Mouse (Mus musculus): ENCODE data around the gene Smpd1. TPM values are rescaled to one million over a fixed set of nuclear protein-coding genes. Genes with fewer than 3 reads are reported as not detected.
A peak's percentile ranks its signal among the peaks of the same experiment; 100 is the strongest.

The Smpd1 gene
- polyA plus RNA-seq, 1 experiment: 4.0 TPM

- H3K27ac ChIP-seq (ENCODE audit: control insufficient read depth, insufficient read depth, low read depth, low read length): no peak overlapping the region
- no peak for TF ChIP-seq POLR2A (IDR thresholded peaks at IDR 0.05; ENCODE audit: control insufficient read depth, low read depth, low read length)
- TF ChIP-seq CTCF (IDR thresholded peaks at IDR 0.05; ENCODE audit: control insufficient read depth, insufficient read depth, insufficient replicate concordance, low read depth, low read length): no peak
- no peaks in the 10 kb centered on the region for H3K27me3 ChIP-seq (ENCODE audit: control insufficient read depth, insufficient read depth, low read length)
- no peaks in the 10 kb centered on the region for H3K36me3 ChIP-seq (ENCODE audit: control insufficient read depth, insufficient read depth, low read length)
- no peak overlapping the region for H3K4me3 ChIP-seq (ENCODE audit: control insufficient read depth, low read depth, low read length)
- H3K4me1 ChIP-seq (ENCODE audit: control insufficient read depth, insufficient read depth, low read length): peaks cover 9% of the 10 kb centered on the region
Observed at GRCm38 (mm10) chr7:105570756-105571155, 16.6 kb downstream of the Smpd1 start.

GRCm38 (mm10) chr7:105572949-105573348 is 18.8 kb downstream of the Smpd1 start:
- H3K27ac ChIP-seq (ENCODE audit: control insufficient read depth, insufficient read depth, low read depth, low read length): no peak overlapping the region
- no peak overlapping the region for H3K4me3 ChIP-seq (ENCODE audit: control insufficient read depth, low read depth, low read length)
- TF ChIP-seq POLR2A (IDR thresholded peaks at IDR 0.05; ENCODE audit: control insufficient read depth, low read depth, low read length) (no peak), CTCF (IDR thresholded peaks at IDR 0.05; ENCODE audit: control insufficient read depth, insufficient read depth, insufficient replicate concordance, low read depth, low read length) (no peak)
- H3K27me3 ChIP-seq (ENCODE audit: control insufficient read depth, insufficient read depth, low read length): no peaks in the 10 kb centered on the region
- H3K4me1 ChIP-seq (ENCODE audit: control insufficient read depth, insufficient read depth, low read length): peaks cover 9% of the 10 kb centered on the region
- no peaks in the 10 kb centered on the region for H3K36me3 ChIP-seq (ENCODE audit: control insufficient read depth, insufficient read depth, low read length)

- TF ChIP-seq POLR2A (IDR thresholded peaks at IDR 0.05; ENCODE audit: control insufficient read depth, low read depth, low read length) (no peak), CTCF (IDR thresholded peaks at IDR 0.05; ENCODE audit: control insufficient read depth, insufficient read depth, insufficient replicate concordance, low read depth, low read length) (no peak)
- no peaks in the 10 kb centered on the region for H3K36me3 ChIP-seq (ENCODE audit: control insufficient read depth, insufficient read depth, low read length)
- no peaks in the 10 kb centered on the region for H3K4me1 ChIP-seq (ENCODE audit: control insufficient read depth, insufficient read depth, low read length)
- no peaks in the 10 kb centered on the region for H3K27me3 ChIP-seq (ENCODE audit: control insufficient read depth, insufficient read depth, low read length)
- H3K4me3 ChIP-seq (ENCODE audit: control insufficient read depth, low read depth, low read length): no peak overlapping the region
- H3K27ac ChIP-seq (ENCODE audit: control insufficient read depth, insufficient read depth, low read depth, low read length): no peak overlapping the region
Observed at GRCm38 (mm10) chr7:105574537-105574936, 20.4 kb downstream of the Smpd1 start.

- Histone ChIP-seq H3K27ac (ENCODE audit: control insufficient read depth, insufficient read depth, low read depth, low read length) (no peak overlapping the region), H3K36me3 (ENCODE audit: control insufficient read depth, insufficient read depth, low read length) (no peaks in the 10 kb centered on the region), H3K4me1 (ENCODE audit: control insufficient read depth, insufficient read depth, low read length) (peaks cover under 1% of the 10 kb centered on the region), H3K4me3 (ENCODE audit: control insufficient read depth, low read depth, low read length) (no peak overlapping the region), H3K27me3 (ENCODE audit: control insufficient read depth, insufficient read depth, low read length) (no peaks in the 10 kb centered on the region)
- no peak for TF ChIP-seq POLR2A (IDR thresholded peaks at IDR 0.05; ENCODE audit: control insufficient read depth, low read depth, low read length)
Observed at GRCm38 (mm10) chr7:105576166-105576748, 22.1 kb downstream of the Smpd1 start.

GRCm38 (mm10) chr7:105577377-105577871 is 23.3 kb downstream of the Smpd1 start:
- Histone ChIP-seq H3K4me1 (ENCODE audit: control insufficient read depth, insufficient read depth, low read length) (peaks cover 3% of the 10 kb centered on the region), H3K4me3 (ENCODE audit: control insufficient read depth, low read depth, low read length) (no peak overlapping the region), H3K27me3 (ENCODE audit: control insufficient read depth, insufficient read depth, low read length) (no peaks in the 10 kb centered on the region), H3K36me3 (ENCODE audit: control insufficient read depth, insufficient read depth, low read length) (no peaks in the 10 kb centered on the region), H3K27ac (ENCODE audit: control insufficient read depth, insufficient read depth, low read depth, low read length) (no peak overlapping the region)
- no peak for TF ChIP-seq CTCF (IDR thresholded peaks at IDR 0.05; ENCODE audit: control insufficient read depth, insufficient read depth, insufficient replicate concordance, low read depth, low read length)
- no peak for TF ChIP-seq POLR2A (IDR thresholded peaks at IDR 0.05; ENCODE audit: control insufficient read depth, low read depth, low read length)

GRCm38 (mm10) chr7:105578481-105578880 is 24.3 kb downstream of the Smpd1 start:
- Histone ChIP-seq H3K4me3 (ENCODE audit: control insufficient read depth, low read depth, low read length) (no peak overlapping the region), H3K27ac (ENCODE audit: control insufficient read depth, insufficient read depth, low read depth, low read length) (no peak overlapping the region), H3K27me3 (ENCODE audit: control insufficient read depth, insufficient read depth, low read length) (no peaks in the 10 kb centered on the region), H3K4me1 (ENCODE audit: control insufficient read depth, insufficient read depth, low read length) (peaks cover 3% of the 10 kb centered on the region), H3K36me3 (ENCODE audit: control insufficient read depth, insufficient read depth, low read length) (no peaks in the 10 kb centered on the region)
- no peak for TF ChIP-seq POLR2A (IDR thresholded peaks at IDR 0.05; ENCODE audit: control insufficient read depth, low read depth, low read length)
- TF ChIP-seq CTCF (IDR thresholded peaks at IDR 0.05; ENCODE audit: control insufficient read depth, insufficient read depth, insufficient replicate concordance, low read depth, low read length): no peak

- no peaks in the 10 kb centered on the region for H3K27me3 ChIP-seq (ENCODE audit: control insufficient read depth, insufficient read depth, low read length)
- no peaks in the 10 kb centered on the region for H3K36me3 ChIP-seq (ENCODE audit: control insufficient read depth, insufficient read depth, low read length)
- H3K4me3 ChIP-seq (ENCODE audit: control insufficient read depth, low read depth, low read length): peak overlapping the region; percentile 93
- H3K27ac ChIP-seq (ENCODE audit: control insufficient read depth, insufficient read depth, low read depth, low read length): no peak overlapping the region
- H3K4me1 ChIP-seq (ENCODE audit: control insufficient read depth, insufficient read depth, low read length): peaks cover 3% of the 10 kb centered on the region
- TF ChIP-seq POLR2A (IDR thresholded peaks at IDR 0.05; ENCODE audit: control insufficient read depth, low read depth, low read length) (no peak), CTCF (IDR thresholded peaks at IDR 0.05; ENCODE audit: control insufficient read depth, insufficient read depth, insufficient replicate concordance, low read depth, low read length) (no peak)
Observed at GRCm38 (mm10) chr7:105580627-105581089, 26.5 kb downstream of the Smpd1 start.

Data from testis, adult 2 months (tissue).